In genomic region chr12:21321170-21321569, GRCm38 (mm10) we compare ENCODE assay signal across 27 mouse cellular contexts. TPM values are rescaled to one million over a fixed set of nuclear protein-coding genes. Genes with fewer than 3 reads are reported as not detected.
DNase-seq lines count a peak whose midpoint lies in the region; ATAC-seq and TF ChIP-seq lines count a peak whose summit lies in the region.
"Had no signal": no experiment of that assay in that cellular context is flagged by ENCODE, and none has a peak within 500 bp of the region (broad histone marks: within the 10 kb centered on the region; RNA-seq: fewer than 3 reads in every experiment).

No protein-coding gene starts in this region.

- TF ChIP-seq CTCF in kidney, adult 2 months (conservative IDR thresholded peaks at IDR 0.05; ENCODE audit: insufficient read depth, insufficient read length, low read depth, low read length): no peak
- TF ChIP-seq CTCF in liver, adult 2 months (IDR thresholded peaks at IDR 0.05; ENCODE audit: low read depth, low read length): no peak

- H3K9me3 ChIP-seq in heart, embryonic 10.5 days: no peaks in the 10 kb centered on the region
- no peaks in the 10 kb centered on the region for H3K9me3 ChIP-seq in kidney, embryonic 14.5 days (ENCODE audit: control insufficient read depth, low read length)
- H3K9me3 ChIP-seq in liver, embryonic 11.5 days (ENCODE audit: control insufficient read depth, low read length): no peaks in the 10 kb centered on the region
- H3K9me3 ChIP-seq: embryonic facial prominence, embryonic 12.5 days; embryonic facial prominence, embryonic 15.5 days; G1E had no signal

- H3K9ac ChIP-seq in kidney, embryonic 14.5 days (ENCODE audit: low read depth, low read length): no peak overlapping the region
- no peak overlapping the region for H3K9ac ChIP-seq in liver, adult 2 months (ENCODE audit: low read depth, low read length)
- no peak overlapping the region for H3K9ac ChIP-seq in liver, embryonic 11.5 days (ENCODE audit: low read depth, low read length)
- H3K9ac ChIP-seq: embryonic facial prominence, embryonic 12.5 days; embryonic facial prominence, embryonic 15.5 days; hindbrain, embryonic 14.5 days had no signal

- ATAC-seq in kidney, embryonic 14.5 days (ENCODE audit: low FRiP score, low TSS enrichment): no peak
- no peak for ATAC-seq in liver, embryonic 11.5 days (replicated peaks; ENCODE audit: low FRiP score)
- ATAC-seq: forebrain, embryonic 14.5 days; hindbrain, postnatal 0 days; Patski had no signal

- no peak overlapping the region for H3K27ac ChIP-seq in heart, embryonic 10.5 days
- H3K27ac ChIP-seq in kidney, adult 2 months (ENCODE audit: insufficient read depth, low read depth, low read length): peak overlapping the region; percentile 80; the same call in 1 of the 2 replicates
- H3K27ac ChIP-seq in kidney, embryonic 14.5 days (ENCODE audit: low read depth, low read length): no peak overlapping the region
- peak overlapping the region; percentile 75 for H3K27ac ChIP-seq in liver, adult 2 months (replicated peaks; ENCODE audit: insufficient read depth, low read depth, low read length)
- H3K27ac ChIP-seq in liver, embryonic 11.5 days (ENCODE audit: low read depth, low read length): no peak overlapping the region
- H3K27ac ChIP-seq: embryonic facial prominence, embryonic 12.5 days; embryonic facial prominence, embryonic 15.5 days; heart, adult 2 months; hindbrain, embryonic 14.5 days; hindbrain, postnatal 0 days had no signal

- no peak for TF ChIP-seq POLR2A in kidney, adult 2 months (IDR thresholded peaks at IDR 0.05; ENCODE audit: low read depth, low read length)
- TF ChIP-seq POLR2A in liver, adult 2 months (IDR thresholded peaks at IDR 0.05; ENCODE audit: extremely low read depth, insufficient read depth, low read length): no peak

- H3K79me2 ChIP-seq in liver, adult 2 months (ENCODE audit: control insufficient read depth, insufficient read depth, low read length): no peaks in the 10 kb centered on the region

- WGBS in heart, embryonic 10.5 days: 80% methylated on average over 9 of the region's 9 CpGs
- 45% methylated on average over 9 of the region's 9 CpGs for WGBS in kidney, adult 2 months
- 86% methylated on average over 9 of the region's 9 CpGs for WGBS in kidney, embryonic 14.5 days
- 22% methylated on average over 9 of the region's 9 CpGs for WGBS in liver, adult 2 months
- WGBS in liver, embryonic 11.5 days: 79% methylated on average over 9 of the region's 9 CpGs

- no peak overlapping the region for H3K4me3 ChIP-seq in heart, embryonic 10.5 days
- H3K4me3 ChIP-seq in kidney, adult 2 months (ENCODE audit: insufficient read depth, low read depth, low read length): no peak overlapping the region
- H3K4me3 ChIP-seq in kidney, embryonic 14.5 days (ENCODE audit: low read length): no peak overlapping the region
- no peak overlapping the region for H3K4me3 ChIP-seq in liver, adult 2 months (ENCODE audit: insufficient read depth, low read depth, low read length)
- H3K4me3 ChIP-seq in liver, embryonic 11.5 days (ENCODE audit: low read depth, low read length): no peak overlapping the region
- H3K4me3 ChIP-seq: embryonic facial prominence, embryonic 12.5 days; embryonic facial prominence, embryonic 15.5 days; heart, adult 2 months had no signal

- H3K27me3 ChIP-seq in heart, embryonic 10.5 days (ENCODE audit: insufficient read depth, poor library complexity, severe bottlenecking): no peaks in the 10 kb centered on the region
- H3K27me3 ChIP-seq in kidney, adult 2 months (replicated peaks; ENCODE audit: control insufficient read depth, insufficient read depth, low read length): no peaks in the 10 kb centered on the region
- H3K27me3 ChIP-seq in kidney, embryonic 14.5 days (ENCODE audit: control insufficient read depth, insufficient read depth, low read length): no peaks in the 10 kb centered on the region
- H3K27me3 ChIP-seq in liver, adult 2 months (ENCODE audit: control insufficient read depth, insufficient read depth, low read length): no peaks in the 10 kb centered on the region
- no peaks in the 10 kb centered on the region for H3K27me3 ChIP-seq in liver, embryonic 11.5 days (replicated peaks; ENCODE audit: control insufficient read depth, insufficient read depth, low read length)
- H3K27me3 ChIP-seq: CH12.LX; embryonic facial prominence, embryonic 12.5 days; embryonic facial prominence, embryonic 15.5 days; Patski had no signal

- H3K4me2 ChIP-seq in kidney, embryonic 14.5 days (replicated peaks; ENCODE audit: low read depth, low read length): no peak overlapping the region
- no peak overlapping the region for H3K4me2 ChIP-seq in liver, embryonic 11.5 days
- H3K4me2 ChIP-seq: embryonic facial prominence, embryonic 12.5 days; embryonic facial prominence, embryonic 15.5 days; heart, embryonic 11.5 days; hindbrain, embryonic 14.5 days had no signal

- peaks cover 60% of the 10 kb centered on the region for H3K36me3 ChIP-seq in heart, embryonic 10.5 days
- peaks cover 4% of the 10 kb centered on the region; the same call in 1 of the 2 replicates for H3K36me3 ChIP-seq in kidney, adult 2 months (ENCODE audit: control insufficient read depth, insufficient read depth, low read length)
- H3K36me3 ChIP-seq in kidney, embryonic 14.5 days (ENCODE audit: control insufficient read depth, insufficient read depth, low read length): peaks cover 37% of the 10 kb centered on the region
- H3K36me3 ChIP-seq in liver, adult 2 months (ENCODE audit: control insufficient read depth, insufficient read depth, low read length): peaks cover 20% of the 10 kb centered on the region
- peaks cover 23% of the 10 kb centered on the region for H3K36me3 ChIP-seq in liver, embryonic 11.5 days (ENCODE audit: control insufficient read depth, insufficient read depth, low read length)

- H3K4me1 ChIP-seq in heart, embryonic 10.5 days: peaks cover 3% of the 10 kb centered on the region; the same call in 1 of the 2 replicates
- H3K4me1 ChIP-seq in kidney, adult 2 months (ENCODE audit: control insufficient read depth, insufficient read depth, low read length): peaks cover 29% of the 10 kb centered on the region
- H3K4me1 ChIP-seq in kidney, embryonic 14.5 days (ENCODE audit: control insufficient read depth, insufficient read depth, low read length): peaks cover 3% of the 10 kb centered on the region; the same call in 1 of the 2 replicates
- H3K4me1 ChIP-seq in liver, adult 2 months (ENCODE audit: control insufficient read depth, insufficient read depth, low read length): peaks cover 27% of the 10 kb centered on the region
- H3K4me1 ChIP-seq in liver, embryonic 11.5 days (replicated peaks; ENCODE audit: control insufficient read depth, insufficient read depth, low read length): 0 out of 2 replicates have a peak, but pooled peaks cover 4% of the 10 kb centered on the region

- peak; percentile 69 for DNase-seq in heart, embryonic 10.5 days (ENCODE audit: low spot score)
- DNase-seq in heart, postnatal 4 days: no peak
- peak; percentile 91 for DNase-seq in kidney, adult 2 months
- peak; percentile 93 for DNase-seq in liver, adult 2 months (ENCODE audit: extremely low read depth, low read depth, low spot score)
- DNase-seq in liver, embryonic 11.5 days (ENCODE audit: low spot score): no peak
- DNase-seq in kidney, postnatal 36 days: peak; percentile 71 to 77
- DNase-seq in urinary bladder, postnatal 4 days (ENCODE audit: low spot score in 2 of 2): no peak
- DNase-seq: adrenal gland, adult 2 months; adrenal gland, postnatal 14 days; B cell, adult 2 months; cerebellum, adult 11 months; cerebellum, adult 2 months; cerebellum, adult 9-11 months; cerebellum, postnatal 25 days; gastrocnemius, postnatal 25 days; heart, adult 2 months; heart, postnatal 36 days had no signal

RNA-seq across cellular contexts. Expression of gene Iah1, which starts 5.0 kb away (rescaled TPM):
- polyA plus RNA-seq in heart, embryonic 10.5 days (2016; fragmentation: Nextera tagmentation; extraction: Ambion mirVana): 38.9 and 40.8 TPM in 2 replicates
- 10 to 100 TPM; 22.8 to 25.9 TPM for total RNA-seq in heart, postnatal 4 days (2021)
- polyA plus RNA-seq in kidney, adult 2 months (2012; rRNA removed): 401 and 498 TPM in 2 replicates
- 74.6 and 75.2 TPM in 2 replicates for polyA plus RNA-seq in kidney, embryonic 14.5 days (2014; fragmentation: Nextera tagmentation; extraction: Ambion mirVana)
- 258 and 346 TPM in 2 replicates for total RNA-seq in liver, adult 2 months (2014; rRNA removed)
- 330 and 339 TPM in 2 replicates for polyA plus RNA-seq in liver, adult 2 months (2012; rRNA removed)
- 45.0 and 47.5 TPM in 2 replicates for polyA plus RNA-seq in liver, embryonic 11.5 days (2014; fragmentation: Nextera tagmentation; extraction: Ambion mirVana)

RNA-seq across cellular contexts. Expression of gene Itgb1bp1, which starts 35.1 kb away (rescaled TPM):
- 39.5 and 40.8 TPM in 2 replicates for polyA plus RNA-seq in heart, embryonic 10.5 days (2016; fragmentation: Nextera tagmentation; extraction: Ambion mirVana)
- total RNA-seq in heart, postnatal 4 days (2021): 10 to 100 TPM; 36.6 to 40.2 TPM
- polyA plus RNA-seq in kidney, adult 2 months (2012; rRNA removed): 19.3 and 23.6 TPM in 2 replicates
- 42.9 and 43.5 TPM in 2 replicates for polyA plus RNA-seq in kidney, embryonic 14.5 days (2014; fragmentation: Nextera tagmentation; extraction: Ambion mirVana)
- 17.3 and 26.4 TPM in 2 replicates for total RNA-seq in liver, adult 2 months (2014; rRNA removed)
- 7.0 and 8.3 TPM in 2 replicates for polyA plus RNA-seq in liver, adult 2 months (2012; rRNA removed)
- polyA plus RNA-seq in liver, embryonic 11.5 days (2014; fragmentation: Nextera tagmentation; extraction: Ambion mirVana): 42.0 and 42.8 TPM in 2 replicates

RNA-seq across cellular contexts. Expression of gene Cpsf3, which starts 36.0 kb away (rescaled TPM):
- 91.9 and 106 TPM in 2 replicates for polyA plus RNA-seq in heart, embryonic 10.5 days (2016; fragmentation: Nextera tagmentation; extraction: Ambion mirVana)
- 10 to 100 TPM; 42.4 to 43.7 TPM for total RNA-seq in heart, postnatal 4 days (2021)
- 28.2 and 32.1 TPM in 2 replicates for polyA plus RNA-seq in kidney, adult 2 months (2012; rRNA removed)
- polyA plus RNA-seq in kidney, embryonic 14.5 days (2014; fragmentation: Nextera tagmentation; extraction: Ambion mirVana): 87.6 and 120 TPM in 2 replicates
- total RNA-seq in liver, adult 2 months (2014; rRNA removed): 28.7 and 34.1 TPM in 2 replicates
- polyA plus RNA-seq in liver, adult 2 months (2012; rRNA removed): 14.7 and 16.1 TPM in 2 replicates
- polyA plus RNA-seq in liver, embryonic 11.5 days (2014; fragmentation: Nextera tagmentation; extraction: Ambion mirVana): 110 and 117 TPM in 2 replicates

RNA-seq across cellular contexts. Expression of gene Adam17, which starts 52.3 kb away (rescaled TPM):
- 36.3 and 38.4 TPM in 2 replicates for polyA plus RNA-seq in heart, embryonic 10.5 days (2016; fragmentation: Nextera tagmentation; extraction: Ambion mirVana)
- total RNA-seq in heart, postnatal 4 days (2021): 10 to 100 TPM; 40.0 to 40.2 TPM
- 15.8 and 19.1 TPM in 2 replicates for polyA plus RNA-seq in kidney, adult 2 months (2012; rRNA removed)
- polyA plus RNA-seq in kidney, embryonic 14.5 days (2014; fragmentation: Nextera tagmentation; extraction: Ambion mirVana): 28.6 and 46.8 TPM in 2 replicates
- total RNA-seq in liver, adult 2 months (2014; rRNA removed): 14.7 and 16.7 TPM in 2 replicates
- polyA plus RNA-seq in liver, adult 2 months (2012; rRNA removed): 9.5 and 10.5 TPM in 2 replicates
- polyA plus RNA-seq in liver, embryonic 11.5 days (2014; fragmentation: Nextera tagmentation; extraction: Ambion mirVana): 35.6 and 40.3 TPM in 2 replicates

Comparison
In these comparisons a context has a peak if more than half of its experiments do, and no peak if none do; other contexts are left out.
1. DNase-seq: peak in heart, embryonic 10.5 days (single experiment), kidney, adult 2 months (single experiment), liver, adult 2 months (single experiment) and kidney, postnatal 36 days (2 of 2); none in heart, postnatal 4 days (single experiment), liver, embryonic 11.5 days (single experiment) and urinary bladder, postnatal 4 days (0 of 2).
2. H3K27ac ChIP-seq: peak in kidney, adult 2 months (single experiment) and liver, adult 2 months (single experiment); none in heart, embryonic 10.5 days (single experiment), kidney, embryonic 14.5 days (single experiment) and liver, embryonic 11.5 days (single experiment).